Mouse (Mus musculus) forebrain, postnatal 0 days (tissue): ENCODE measurements around the gene Arrdc2. TPM values are rescaled to one million over a fixed set of nuclear protein-coding genes. Genes with fewer than 3 reads are reported as not detected.

Experiments used
- ATAC-seq: fragments of 200-750 bp; cut with Nextera tagmentation; 2 replicates; pipeline ENCODE4 v1.8.0; 2017; ENCODE audit warnings: mild to moderate bottlenecking, moderate library complexity
- DNase-seq: peaks from one replicate; pipeline ENCODE4 v3.0.0-alpha.2; 2015
- H3K27ac ChIP-seq: fragments of 300-500 bp; sonication (generic); 2 replicates; pipeline ENCODE4 v1.5.1; 2014; ENCODE audit warnings: low read depth, mild to moderate bottlenecking, antibody characterized with exemption, low read length, moderate library complexity, mixed read lengths
- H3K27me3 ChIP-seq: fragments of 300-500 bp; sonication (generic); 2 replicates; pipeline ENCODE4 v1.6.1; 2014; ENCODE audit warnings: mild to moderate bottlenecking, low read length, mixed read lengths; ENCODE audit not compliant: insufficient read depth
- H3K36me3 ChIP-seq: fragments of 300-500 bp; sonication (generic); 2 replicates; pipeline ENCODE4 v1.6.1; 2014; ENCODE audit warnings: mild to moderate bottlenecking, moderate library complexity; ENCODE audit not compliant: insufficient read depth
- H3K4me1 ChIP-seq: fragments of 300-500 bp; sonication (generic); 2 replicates; pipeline ENCODE4 v1.6.1; 2014; ENCODE audit warnings: antibody characterized with exemption; ENCODE audit not compliant: insufficient read depth
- H3K4me2 ChIP-seq: fragments of 300-500 bp; sonication (generic); 2 replicates; pipeline ENCODE4 v1.6.1; 2014; ENCODE audit warnings: low read depth, mild to moderate bottlenecking, moderate library complexity
- H3K4me3 ChIP-seq: fragments of 300-500 bp; sonication (generic); 2 replicates; pipeline ENCODE4 v1.5.1; 2014; ENCODE audit warnings: low read depth, low read length, mixed read lengths
- H3K9ac ChIP-seq: fragments of 300-500 bp; sonication (generic); 2 replicates; pipeline ENCODE4 v1.6.1; 2014; ENCODE audit warnings: mild to moderate bottlenecking
- H3K9me3 ChIP-seq: fragments of 300-500 bp; sonication (generic); 2 replicates; pipeline ENCODE4 v1.6.1; 2016; ENCODE audit warnings: low read length
- CTCF ChIP-seq: sonication (generic); IDR thresholded peaks from 2 replicates; pipeline ENCODE4 v1.5.1; 2016; ENCODE audit warnings: antibody characterized with exemption, control low read depth, low read depth
- WGBS: fragments of 180-500 bp; shearing (Covaris S2); extraction: QIAGEN DNeasy Blood & Tissue Kit; methylation state at CpG from one replicate; pipeline ENCODE4 v1.1.7; 2014; 5-methylcytosine and 5-hydroxymethylcytosine counted together
- polyA plus RNA-seq: library from polyadenylated mRNA; unstranded; fragments of >200 nt; fragmentation: Nextera tagmentation; extraction: Ambion mirVana; gene quantifications from 2 replicates; pipeline ENCODE4 v1.2.1, GENCODE M21; 2015
- total RNA-seq: library from RNA; depleted of rRNA; stranded (reverse); fragments of >200 nt; gene quantifications from 2 replicates; pipeline ENCODE4 v1.2.3, GENCODE M21; 2014

Gene Arrdc2
- total and polyA plus RNA-seq, 2 experiments from 2014 or later, result 5.6 to 15.4 TPM

DNA sequence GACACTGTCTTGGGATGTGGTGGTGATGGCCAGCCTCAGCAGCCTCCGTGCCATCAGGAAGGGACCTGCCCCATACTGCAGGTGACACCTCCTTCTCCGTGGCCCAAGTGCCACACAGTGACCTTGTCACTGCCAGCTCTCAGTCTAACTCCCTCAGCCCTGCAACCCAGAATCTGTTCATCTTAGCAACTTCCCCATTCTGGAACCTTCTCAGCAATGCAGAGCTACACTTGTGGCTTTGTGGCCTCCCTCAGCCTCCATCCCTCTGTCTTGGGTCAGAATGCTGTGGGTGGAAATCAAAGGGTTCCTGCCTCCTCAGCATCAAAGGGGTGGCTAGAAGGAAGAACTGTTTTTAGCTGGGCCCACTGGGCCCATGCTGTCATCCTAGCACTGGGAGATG lies 14.3 kb upstream of the Arrdc2 start:
- DNase-seq (no peak), ATAC-seq (no peak)
- H3K9ac ChIP-seq, result no peak overlapping the region
- 83% methylated on average over 2 of the region's 2 CpGs for WGBS
- no peaks in the 10 kb centered on the region for H3K27me3 ChIP-seq
- H3K36me3 ChIP-seq, result no peaks in the 10 kb centered on the region; the same call in 1 of the 2 replicates
- H3K9me3 ChIP-seq, result no peaks in the 10 kb centered on the region
- H3K4me2 ChIP-seq, result no peak overlapping the region
- H3K27ac ChIP-seq, result no peak overlapping the region
- no peak for TF ChIP-seq CTCF
- H3K4me1 ChIP-seq, result peaks cover 7% of the 10 kb centered on the region
- H3K4me3 ChIP-seq, result no peak overlapping the region

- Histone ChIP-seq H3K9me3 (no peaks in the 10 kb centered on the region), H3K4me3 (no peak overlapping the region), H3K4me1 (peaks cover 7% of the 10 kb centered on the region), H3K36me3 (peaks cover 4% of the 10 kb centered on the region; the same call in 1 of the 2 replicates), H3K27ac (no peak overlapping the region), H3K27me3 (no peaks in the 10 kb centered on the region), H3K9ac (no peak overlapping the region), H3K4me2 (no peak overlapping the region)
- TF ChIP-seq CTCF, result no peak
- ATAC-seq, result no peak
- no peak for DNase-seq
- 90% methylated on average over 41 of the region's 41 CpGs for WGBS
Measured at GRCm38 (mm10) chr8:70852595-70853231, 13.2 kb upstream of the Arrdc2 start.

- Histone ChIP-seq H3K4me3 (no peak overlapping the region), H3K36me3 (peaks cover 4% of the 10 kb centered on the region; the same call in 1 of the 2 replicates), H3K9me3 (no peaks in the 10 kb centered on the region), H3K27me3 (no peaks in the 10 kb centered on the region), H3K27ac (no peak overlapping the region), H3K4me1 (peaks cover 7% of the 10 kb centered on the region), H3K4me2 (no peak overlapping the region), H3K9ac (no peak overlapping the region)
- TF ChIP-seq CTCF, result no peak
- ATAC-seq, result no peak
- 59% methylated on average over 6 of the region's 6 CpGs for WGBS
- DNase-seq, result no peak
Measured at GRCm38 (mm10) chr8:70851837-70852236, 12.3 kb upstream of the Arrdc2 start.

DNA sequence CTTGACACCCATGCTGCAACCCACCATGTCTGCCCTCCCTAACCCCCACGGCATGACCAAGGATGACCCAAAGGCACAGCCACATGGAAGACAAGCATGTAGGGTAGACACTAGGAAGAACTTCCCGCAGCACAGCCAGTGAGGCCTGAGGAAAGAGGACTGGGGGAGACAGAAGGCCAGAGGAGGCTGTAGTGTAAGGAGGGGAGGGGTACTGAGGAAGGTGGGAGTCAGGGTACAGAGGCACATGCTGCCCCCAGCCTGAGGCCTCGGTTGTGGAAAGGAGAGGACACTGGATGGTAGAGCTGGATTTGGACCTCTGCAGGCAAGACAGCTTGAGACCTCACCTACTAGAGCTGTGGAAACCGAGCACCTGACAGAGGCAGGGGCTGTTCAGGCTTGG lies 11.4 kb upstream of the Arrdc2 start:
- H3K9ac ChIP-seq, result no peak overlapping the region
- H3K4me3 ChIP-seq, result no peak overlapping the region
- ATAC-seq, result no peak
- 83% methylated on average over 4 of the region's 4 CpGs for WGBS
- no peak for DNase-seq
- H3K36me3 ChIP-seq, result peaks cover 4% of the 10 kb centered on the region; the same call in 1 of the 2 replicates
- TF ChIP-seq CTCF, result no peak
- H3K9me3 ChIP-seq, result no peaks in the 10 kb centered on the region
- no peaks in the 10 kb centered on the region for H3K4me1 ChIP-seq
- no peak overlapping the region for H3K4me2 ChIP-seq
- no peak overlapping the region for H3K27ac ChIP-seq
- no peaks in the 10 kb centered on the region for H3K27me3 ChIP-seq

GRCm38 (mm10) chr8:70850132-70850845 lies 10.8 kb upstream of the Arrdc2 start:
- peaks cover 4% of the 10 kb centered on the region; the same call in 1 of the 2 replicates for H3K36me3 ChIP-seq
- no peaks in the 10 kb centered on the region for H3K4me1 ChIP-seq
- no peak overlapping the region for H3K27ac ChIP-seq
- H3K9me3 ChIP-seq, result no peaks in the 10 kb centered on the region
- ATAC-seq (no peak), DNase-seq (no peak)
- TF ChIP-seq CTCF, result no peak
- H3K4me2 ChIP-seq, result no peak overlapping the region
- H3K27me3 ChIP-seq, result no peaks in the 10 kb centered on the region
- no peak overlapping the region for H3K4me3 ChIP-seq
- WGBS, result 85% methylated on average over 7 of the region's 7 CpGs
- H3K9ac ChIP-seq, result no peak overlapping the region

DNA sequence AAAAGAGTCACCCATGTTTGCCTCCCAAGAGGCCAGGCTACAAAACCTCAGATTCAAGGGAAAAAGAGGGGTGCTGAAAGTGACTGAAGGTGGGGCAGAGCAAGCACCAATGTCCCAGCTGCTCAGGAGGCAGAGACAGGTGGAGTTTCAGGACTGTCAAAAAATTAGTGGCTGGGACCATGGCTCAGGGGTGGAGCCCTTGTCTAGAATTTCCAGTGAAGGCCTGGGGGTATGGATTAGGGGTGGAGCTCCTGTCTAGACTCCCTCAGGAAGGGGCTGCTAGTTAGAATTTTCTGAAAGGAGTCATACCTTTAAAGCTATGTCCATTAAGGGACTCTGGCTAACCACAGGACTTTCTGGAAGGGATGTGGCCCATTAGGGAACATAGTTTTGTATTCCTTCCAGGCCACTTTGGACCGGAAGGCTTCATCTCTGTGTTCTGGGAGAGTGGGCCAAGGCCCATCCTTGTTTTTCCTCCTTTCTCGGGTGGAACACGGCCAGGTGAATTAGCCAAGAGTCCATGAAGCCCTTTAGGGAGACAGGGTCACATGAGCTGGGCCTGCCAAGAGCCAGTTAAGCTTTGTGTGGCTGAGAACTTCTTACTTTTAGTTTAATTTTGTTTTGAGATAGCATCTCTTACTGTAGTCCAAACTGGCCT lies 9.9 kb upstream of the Arrdc2 start:
- H3K9me3 ChIP-seq, result no peaks in the 10 kb centered on the region
- H3K4me1 ChIP-seq, result no peaks in the 10 kb centered on the region
- 85% methylated on average over 3 of the region's 3 CpGs for WGBS
- H3K27me3 ChIP-seq, result no peaks in the 10 kb centered on the region
- TF ChIP-seq CTCF, result no peak
- ATAC-seq, result no peak
- no peak overlapping the region for H3K4me2 ChIP-seq
- H3K9ac ChIP-seq, result no peak overlapping the region
- H3K4me3 ChIP-seq, result no peak overlapping the region
- no peak for DNase-seq
- no peak overlapping the region for H3K27ac ChIP-seq
- H3K36me3 ChIP-seq, result peaks cover 4% of the 10 kb centered on the region; the same call in 1 of the 2 replicates
